Mouse (Mus musculus) neural tube, embryonic 14.5 days (tissue): ENCODE data around the gene Sppl3. TPM values are rescaled to one million over a fixed set of nuclear protein-coding genes. Genes with fewer than 3 reads are reported as not detected.

Source experiments
- ATAC-seq: fragments of 200-750 bp; cut with Nextera tagmentation; 2 replicates; pipeline ENCODE4 v1.8.0; 2017; ENCODE audit warnings: low read depth, mild to moderate bottlenecking, moderate TSS enrichment, moderate library complexity
- H3K27ac ChIP-seq: fragments of 300-500 bp; sonication (generic); 2 replicates; pipeline ENCODE4 v1.5.1; 2014; ENCODE audit warnings: low read depth, mild to moderate bottlenecking, control low read depth, low read length, moderate library complexity, mixed read lengths
- H3K27me3 ChIP-seq: fragments of 300-500 bp; sonication (generic); 2 replicates; pipeline ENCODE4 v1.6.1; 2014; ENCODE audit warnings: low read length; ENCODE audit not compliant: control insufficient read depth, insufficient read depth
- H3K36me3 ChIP-seq: fragments of 300-500 bp; sonication (generic); 2 replicates; pipeline ENCODE4 v1.6.1; 2014; ENCODE audit warnings: low read length, mixed read lengths; ENCODE audit not compliant: control insufficient read depth, insufficient read depth
- H3K4me1 ChIP-seq: fragments of 300-500 bp; sonication (generic); 2 replicates; pipeline ENCODE4 v1.6.1; 2014; ENCODE audit warnings: low read length; ENCODE audit not compliant: control insufficient read depth, insufficient read depth
- H3K4me2 ChIP-seq: fragments of 300-500 bp; sonication (generic); 2 replicates; pipeline ENCODE4 v1.6.1; 2014; ENCODE audit warnings: mild to moderate bottlenecking, low read depth, low read length, control low read depth
- H3K4me3 ChIP-seq: fragments of 300-500 bp; sonication (generic); 2 replicates; pipeline ENCODE4 v1.5.1; 2014; ENCODE audit warnings: low read depth, low read length, control low read depth, mixed read lengths
- H3K9ac ChIP-seq: fragments of 300-500 bp; sonication (generic); replicated peaks from 2 replicates; pipeline ENCODE4 v1.6.1; 2014; ENCODE audit warnings: low read depth, mild to moderate bottlenecking, control low read depth, low read length, mixed read lengths
- H3K9me3 ChIP-seq: fragments of 300-500 bp; sonication (generic); 2 replicates; pipeline ENCODE4 v1.6.1; 2016; ENCODE audit warnings: low read length; ENCODE audit not compliant: control insufficient read depth
- WGBS: fragments of 180-500 bp; shearing (Covaris S2); extraction: QIAGEN DNeasy Blood & Tissue Kit; methylation state at CpG from one replicate; pipeline ENCODE4 v1.1.7; 2014; 5-methylcytosine and 5-hydroxymethylcytosine counted together
- polyA plus RNA-seq: library from polyadenylated mRNA; unstranded; fragments of >200 nt; fragmentation: Nextera tagmentation; extraction: Ambion mirVana; gene quantifications from 2 replicates; pipeline ENCODE4 v1.2.1, GENCODE M21; 2014

Sppl3 gene
- polyA plus RNA-seq, 1 experiment from 2014 or later: 32.7 TPM

- Histone ChIP-seq H3K27ac (no peak overlapping the region), H3K36me3 (no peaks in the 10 kb centered on the region), H3K4me3 (no peak overlapping the region), H3K4me1 (peaks cover 6% of the 10 kb centered on the region; the same call in 1 of the 2 replicates), H3K4me2 (no peak overlapping the region), H3K9me3 (no peaks in the 10 kb centered on the region), H3K9ac (no peak overlapping the region), H3K27me3 (no peaks in the 10 kb centered on the region; the same call in 1 of the 2 replicates)
- 41% methylated on average over 13 of the region's 13 CpGs for WGBS
- no peak for ATAC-seq
Observed at GRCm38 (mm10) chr5:114969609-114970215, 41.2 kb upstream of the Sppl3 start.

GRCm38 (mm10) chr5:114970824-114971227, 40.1 kb upstream of the Sppl3 start, which contains the start of gene Hnf1a:
Gene Hnf1a, minus strand, starts transcription at chr5:114971094.
- Histone ChIP-seq H3K4me1 (peaks cover 6% of the 10 kb centered on the region; the same call in 1 of the 2 replicates), H3K4me3 (no peak within 1 kb of the TSS), H3K36me3 (no peaks in the 10 kb centered on the region), H3K27me3 (no peaks in the 10 kb centered on the region; the same call in 1 of the 2 replicates), H3K9me3 (no peaks in the 10 kb centered on the region), H3K9ac (no peak within 1 kb of the TSS), H3K4me2 (no peak within 1 kb of the TSS), H3K27ac (no peak within 1 kb of the TSS)
- WGBS: 86% methylated on average over 17 of the region's 17 CpGs
- no peak for ATAC-seq

GRCm38 (mm10) chr5:114972201-114972600, 38.7 kb upstream of the Sppl3 start:
- ATAC-seq: no peak
- no peaks in the 10 kb centered on the region; the same call in 1 of the 2 replicates for H3K27me3 ChIP-seq
- H3K4me2 ChIP-seq: no peak overlapping the region
- no peaks in the 10 kb centered on the region for H3K9me3 ChIP-seq
- H3K4me3 ChIP-seq: no peak overlapping the region
- WGBS: 79% methylated on average over 9 of the region's 9 CpGs
- H3K4me1 ChIP-seq: peaks cover 6% of the 10 kb centered on the region; the same call in 1 of the 2 replicates
- no peak overlapping the region for H3K9ac ChIP-seq
- H3K36me3 ChIP-seq: no peaks in the 10 kb centered on the region
- H3K27ac ChIP-seq: no peak overlapping the region

GRCm38 (mm10) chr5:114973131-114973530, 37.8 kb upstream of the Sppl3 start:
- Histone ChIP-seq H3K27me3 (no peaks in the 10 kb centered on the region; the same call in 1 of the 2 replicates), H3K9me3 (no peaks in the 10 kb centered on the region), H3K27ac (no peak overlapping the region)

GRCm38 (mm10) chr5:114976935-114977334, 34.0 kb upstream of the Sppl3 start:
- Histone ChIP-seq H3K4me3 (no peak overlapping the region), H3K36me3 (no peaks in the 10 kb centered on the region), H3K27ac (no peak overlapping the region), H3K27me3 (peaks cover 2% of the 10 kb centered on the region; the same call in 1 of the 2 replicates), H3K9ac (no peak overlapping the region), H3K4me1 (no peaks in the 10 kb centered on the region), H3K9me3 (no peaks in the 10 kb centered on the region), H3K4me2 (no peak overlapping the region)
- ATAC-seq: no peak

More at GRCm38 (mm10) chr5:114973131-114973530, 37.8 kb upstream of the Sppl3 start:
- no peak for ATAC-seq
- H3K4me3 ChIP-seq: no peak overlapping the region
- no peak overlapping the region for H3K4me2 ChIP-seq
- no peaks in the 10 kb centered on the region for H3K36me3 ChIP-seq
- no peak overlapping the region for H3K9ac ChIP-seq
- 89% methylated on average over 8 of the region's 8 CpGs for WGBS
- peaks cover 6% of the 10 kb centered on the region; the same call in 1 of the 2 replicates for H3K4me1 ChIP-seq

- no peak for ATAC-seq
- H3K36me3 ChIP-seq: no peaks in the 10 kb centered on the region
- no peak overlapping the region for H3K9ac ChIP-seq
- no peak overlapping the region for H3K4me2 ChIP-seq
- H3K4me1 ChIP-seq: no peaks in the 10 kb centered on the region
- WGBS: 64% methylated on average over 11 of the region's 11 CpGs
- no peak overlapping the region for H3K27ac ChIP-seq
- H3K27me3 ChIP-seq: peaks cover 2% of the 10 kb centered on the region; the same call in 1 of the 2 replicates
- no peaks in the 10 kb centered on the region for H3K9me3 ChIP-seq
- no peak overlapping the region for H3K4me3 ChIP-seq
Observed at GRCm38 (mm10) chr5:114978473-114978872, 32.5 kb upstream of the Sppl3 start.

GRCm38 (mm10) chr5:114978888-114979249, 32.1 kb upstream of the Sppl3 start:
- ATAC-seq: peak; percentile 38; the same call in 1 of the 2 replicates
- peaks cover 2% of the 10 kb centered on the region; the same call in 1 of the 2 replicates for H3K27me3 ChIP-seq
- peak overlapping the region; percentile 68; the same call in 1 of the 2 replicates for H3K4me2 ChIP-seq
- no peak overlapping the region for H3K27ac ChIP-seq
- no peak overlapping the region for H3K9ac ChIP-seq
- no peak overlapping the region for H3K4me3 ChIP-seq
- WGBS: 4% methylated on average over 6 of the region's 6 CpGs
- H3K9me3 ChIP-seq: no peaks in the 10 kb centered on the region
- no peaks in the 10 kb centered on the region for H3K4me1 ChIP-seq
- H3K36me3 ChIP-seq: no peaks in the 10 kb centered on the region

GRCm38 (mm10) chr5:114979250-114980121, 31.5 kb upstream of the Sppl3 start:
- H3K27ac ChIP-seq: no peak overlapping the region; the same call in 1 of the 2 replicates
- no peaks in the 10 kb centered on the region for H3K36me3 ChIP-seq
- H3K9ac ChIP-seq: 0 out of 2 replicates have a peak overlapping the region, but pooled peaks have one; percentile 21
- peak overlapping the region; percentile 27 for H3K4me3 ChIP-seq
- peak; percentile 44; the same call in 1 of the 2 replicates for ATAC-seq
- H3K4me2 ChIP-seq: peak overlapping the region; percentile 68
- peaks cover 2% of the 10 kb centered on the region; the same call in 1 of the 2 replicates for H3K27me3 ChIP-seq
- no peaks in the 10 kb centered on the region for H3K4me1 ChIP-seq
- no peaks in the 10 kb centered on the region for H3K9me3 ChIP-seq
- WGBS: 6% methylated on average over 32 of the region's 32 CpGs
